Mouse (Mus musculus) lung, embryonic 15.5 days (tissue): Measurements from ENCODE around the gene Dlgap4. TPM values are rescaled to one million over a fixed set of nuclear protein-coding genes. Genes with fewer than 3 reads are reported as not detected.
"Not testable (repeated sequence)": the region's sequence is repeated elsewhere in the genome, so short reads cannot be mapped to it uniquely, and the experiment has no call there.

Experiments
- ATAC-seq: fragments of 200-750 bp; cut with Nextera tagmentation; 2 replicates; pipeline ENCODE4 v1.8.0; 2017; ENCODE audit warnings: moderate number of reproducible peaks, borderline replicate concordance; ENCODE audit not compliant: low FRiP score, low TSS enrichment; ENCODE audit errors: extremely low read depth
- H3K27ac ChIP-seq: fragments of 300-500 bp; sonication (generic); 2 replicates; pipeline ENCODE4 v1.5.1; 2015; ENCODE audit warnings: moderate library complexity, mild to moderate bottlenecking, inconsistent platforms
- H3K27me3 ChIP-seq: fragments of 300-500 bp; sonication (generic); 2 replicates; pipeline ENCODE4 v1.6.1; 2015; ENCODE audit warnings: inconsistent platforms
- H3K36me3 ChIP-seq: fragments of 300-500 bp; sonication (generic); 2 replicates; pipeline ENCODE4 v1.6.1; 2015; ENCODE audit warnings: inconsistent platforms
- H3K4me1 ChIP-seq: fragments of 300-500 bp; sonication (generic); 2 replicates; pipeline ENCODE4 v1.6.1; 2015; ENCODE audit warnings: inconsistent platforms
- H3K4me2 ChIP-seq: fragments of 300-500 bp; sonication (generic); 2 replicates; pipeline ENCODE4 v1.6.1; 2015; ENCODE audit warnings: inconsistent platforms, mild to moderate bottlenecking, moderate library complexity
- H3K4me3 ChIP-seq: fragments of 300-500 bp; sonication (generic); 2 replicates; pipeline ENCODE4 v1.5.1; 2015; ENCODE audit warnings: mild to moderate bottlenecking, inconsistent platforms
- H3K9ac ChIP-seq: fragments of 300-500 bp; sonication (generic); 2 replicates; pipeline ENCODE4 v1.6.1; 2015; ENCODE audit warnings: inconsistent platforms
- H3K9me3 ChIP-seq: fragments of 300-500 bp; sonication (generic); 2 replicates; pipeline ENCODE4 v1.6.1; 2016; ENCODE audit warnings: inconsistent platforms
- WGBS: fragments of 180-500 bp; shearing (Covaris S2); methylation state at CpG from one replicate; pipeline ENCODE4 v1.1.7; 2015; 5-methylcytosine and 5-hydroxymethylcytosine counted together
- polyA plus RNA-seq: library from polyadenylated mRNA; unstranded; fragments of >200 nt; fragmentation: Nextera tagmentation; extraction: Ambion mirVana; gene quantifications from 2 replicates; pipeline ENCODE4 v1.2.1, GENCODE M21; 2015

The Dlgap4 gene
- polyA plus RNA-seq, 1 experiment from 2014 or later = 67.9 TPM

GRCm38 (mm10) chr2:156801045-156801444 lies 187.5 kb downstream of the Dlgap4 start:
- H3K9me3 ChIP-seq = no peaks in the 10 kb centered on the region
- H3K9ac ChIP-seq = no peak overlapping the region
- no peaks in the 10 kb centered on the region for H3K27me3 ChIP-seq
- WGBS = 63% methylated on average over 4 of the region's 4 CpGs
- H3K27ac ChIP-seq = no peak overlapping the region
- H3K4me3 ChIP-seq = no peak overlapping the region
- H3K4me2 ChIP-seq = no peak overlapping the region
- no peaks in the 10 kb centered on the region for H3K4me1 ChIP-seq
- no peaks in the 10 kb centered on the region for H3K36me3 ChIP-seq
- ATAC-seq = no peak

- H3K4me3 ChIP-seq, H3K27me3 ChIP-seq, H3K36me3 ChIP-seq, H3K9ac ChIP-seq, H3K27ac ChIP-seq, H3K4me1 ChIP-seq, H3K9me3 ChIP-seq, ATAC-seq, H3K4me2 ChIP-seq: not testable (repeated sequence)
- WGBS = 36% methylated on average over 9 of the region's 9 CpGs
Observed at GRCm38 (mm10) chr2:156802116-156802515, 188.6 kb downstream of the Dlgap4 start.

GRCm38 (mm10) chr2:156803698-156804372 lies 190.3 kb downstream of the Dlgap4 start:
- Histone ChIP-seq H3K27me3 (no peaks in the 10 kb centered on the region), H3K27ac (no peak overlapping the region), H3K36me3 (no peaks in the 10 kb centered on the region), H3K4me1 (no peaks in the 10 kb centered on the region), H3K9me3 (no peaks in the 10 kb centered on the region), H3K9ac (no peak overlapping the region), H3K4me3 (no peak overlapping the region), H3K4me2 (no peak overlapping the region)
- ATAC-seq = no peak
- WGBS = 57% methylated on average over 4 of the region's 4 CpGs

- Histone ChIP-seq H3K9me3 (no peaks in the 10 kb centered on the region), H3K4me3 (no peak overlapping the region), H3K4me2 (no peak overlapping the region), H3K36me3 (no peaks in the 10 kb centered on the region), H3K9ac (no peak overlapping the region), H3K27me3 (no peaks in the 10 kb centered on the region), H3K4me1 (peaks cover under 1% of the 10 kb centered on the region; the same call in 1 of the 2 replicates), H3K27ac (no peak overlapping the region)
- 84% methylated on average over 4 of the region's 4 CpGs for WGBS
- no peak for ATAC-seq
Observed at GRCm38 (mm10) chr2:156804589-156804988, 191.1 kb downstream of the Dlgap4 start.

GRCm38 (mm10) chr2:156806886-156807285 lies 193.4 kb downstream of the Dlgap4 start:
- H3K9me3 ChIP-seq = no peaks in the 10 kb centered on the region

GRCm38 (mm10) chr2:156809579-156809978 lies 196.1 kb downstream of the Dlgap4 start:
- H3K27me3 ChIP-seq = no peaks in the 10 kb centered on the region
- H3K9me3 ChIP-seq = no peaks in the 10 kb centered on the region
- no peak overlapping the region for H3K9ac ChIP-seq
- H3K4me2 ChIP-seq = no peak overlapping the region
- H3K4me1 ChIP-seq = peaks cover 13% of the 10 kb centered on the region
- ATAC-seq = no peak
- 36% methylated on average over 2 of the region's 2 CpGs for WGBS
- no peak overlapping the region for H3K4me3 ChIP-seq
- H3K36me3 ChIP-seq = no peaks in the 10 kb centered on the region
- H3K27ac ChIP-seq = no peak overlapping the region

More at GRCm38 (mm10) chr2:156806886-156807285, 193.4 kb downstream of the Dlgap4 start:
- H3K9ac ChIP-seq = no peak overlapping the region
- H3K27me3 ChIP-seq = no peaks in the 10 kb centered on the region
- no peak overlapping the region for H3K27ac ChIP-seq
- no peak for ATAC-seq
- 61% methylated on average over 6 of the region's 6 CpGs for WGBS
- no peak overlapping the region for H3K4me2 ChIP-seq
- peaks cover 3% of the 10 kb centered on the region; the same call in 1 of the 2 replicates for H3K4me1 ChIP-seq
- no peaks in the 10 kb centered on the region for H3K36me3 ChIP-seq
- no peak overlapping the region for H3K4me3 ChIP-seq

- H3K4me3 ChIP-seq = no peak overlapping the region
- H3K9ac ChIP-seq = no peak overlapping the region
- H3K27me3 ChIP-seq = no peaks in the 10 kb centered on the region
- H3K27ac ChIP-seq = no peak overlapping the region
- 93% methylated on average over 10 of the region's 10 CpGs for WGBS
- peaks cover 25% of the 10 kb centered on the region for H3K4me1 ChIP-seq
- H3K9me3 ChIP-seq = no peaks in the 10 kb centered on the region
- H3K4me2 ChIP-seq = no peak overlapping the region
- H3K36me3 ChIP-seq = no peaks in the 10 kb centered on the region
- no peak for ATAC-seq
Observed at GRCm38 (mm10) chr2:156810716-156811115, 197.2 kb downstream of the Dlgap4 start.

GRCm38 (mm10) chr2:156811556-156811955 lies 198.1 kb downstream of the Dlgap4 start:
- WGBS = 67% methylated on average over 5 of the region's 5 CpGs
- Histone ChIP-seq H3K9me3 (no peaks in the 10 kb centered on the region), H3K9ac (no peak overlapping the region), H3K4me2 (no peak overlapping the region), H3K4me1 (peaks cover 29% of the 10 kb centered on the region), H3K27ac (no peak overlapping the region), H3K4me3 (no peak overlapping the region), H3K27me3 (no peaks in the 10 kb centered on the region), H3K36me3 (no peaks in the 10 kb centered on the region)
- no peak for ATAC-seq

Other genes starting within 250 kb of the Dlgap4 start
- gene Epb41l1, start 192.8 kb upstream of the Dlgap4 start, polyA plus RNA-seq = 1.6 and 2.8 TPM in 2 replicates
- gene Aar2, start 66.1 kb upstream of the Dlgap4 start, polyA plus RNA-seq = 32.3 and 33.4 TPM in 2 replicates
- 443 and 454 TPM in 2 replicates for gene Myl9, start 161.7 kb downstream of the Dlgap4 start, polyA plus RNA-seq
- 55.7 and 56.1 TPM in 2 replicates for gene Tgif2, start 226.3 kb downstream of the Dlgap4 start, polyA plus RNA-seq
- gene 4930518I15Rik, start 244.2 kb downstream of the Dlgap4 start, polyA plus RNA-seq = 6.0 and 7.5 TPM in 2 replicates
- gene Rab5if, start 249.4 kb downstream of the Dlgap4 start, polyA plus RNA-seq = 186 and 190 TPM in 2 replicates